Mouse (Mus musculus): Measurements from ENCODE around the gene Cd200r3. TPM values are rescaled to one million over a fixed set of nuclear protein-coding genes. Genes with fewer than 3 reads are reported as not detected.

Cd200r3 gene
- polyA plus RNA-seq (2014; fragmentation: Nextera tagmentation; extraction: Ambion mirVana), result not detected in 2 replicates

- WGBS, result 86% methylated on average over 3 of the region's 3 CpGs
- Histone ChIP-seq H3K4me2 (ENCODE audit: low read length) (no peak within 1 kb of the TSS), H3K9ac (ENCODE audit: low read length) (no peak within 1 kb of the TSS), H3K9me3 (replicated peaks; ENCODE audit: control insufficient read depth, low read length) (no peaks in the 10 kb centered on the region), H3K27ac (ENCODE audit: low read depth, low read length) (no peak within 1 kb of the TSS), H3K27me3 (replicated peaks; ENCODE audit: control insufficient read depth, insufficient read depth, low read length) (no peaks in the 10 kb centered on the region), H3K4me3 (ENCODE audit: low read depth, low read length) (no peak within 1 kb of the TSS), H3K4me1 (ENCODE audit: control insufficient read depth, insufficient read depth, low read length) (no peaks in the 10 kb centered on the region), H3K36me3 (ENCODE audit: control insufficient read depth, insufficient read depth, low read length) (no peaks in the 10 kb centered on the region)
- DNase-seq (ENCODE audit: low spot score) (no peak), ATAC-seq (no peak)
These were observed at the start of gene Cd200r3 for GRCm38 (mm10) chr16:44943468-44943867. Gene Cd200r3, plus strand, starts transcription at chr16:44943678.

DNA sequence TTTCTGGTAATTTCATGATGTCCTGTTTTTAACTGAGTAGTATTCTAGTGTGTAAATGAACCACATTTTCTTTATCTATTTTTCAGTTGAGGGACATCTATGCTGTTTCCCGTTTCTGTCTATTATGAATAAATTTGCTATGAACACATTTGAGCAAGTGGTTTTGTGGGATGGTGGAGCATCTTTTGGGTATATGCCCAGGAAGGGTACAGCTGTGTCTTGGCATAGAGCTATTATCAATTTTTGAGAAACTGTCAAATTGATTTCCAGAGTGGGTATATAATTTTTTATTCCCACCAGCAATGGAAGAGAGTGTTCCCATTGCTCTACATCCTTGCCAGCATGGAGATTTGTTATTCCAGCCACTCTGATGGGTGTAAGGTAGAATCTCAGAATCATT is 11.5 kb upstream of the Cd200r3 start:
- Histone ChIP-seq H3K9me3 (replicated peaks; ENCODE audit: control insufficient read depth, low read length) (no peaks in the 10 kb centered on the region), H3K27me3 (replicated peaks; ENCODE audit: control insufficient read depth, insufficient read depth, low read length) (no peaks in the 10 kb centered on the region), H3K27ac (ENCODE audit: low read depth, low read length) (no peak overlapping the region), H3K36me3 (ENCODE audit: control insufficient read depth, insufficient read depth, low read length) (no peaks in the 10 kb centered on the region), H3K4me3 (ENCODE audit: low read depth, low read length) (no peak overlapping the region), H3K4me2 (ENCODE audit: low read length) (no peak overlapping the region), H3K4me1 (ENCODE audit: control insufficient read depth, insufficient read depth, low read length) (no peaks in the 10 kb centered on the region), H3K9ac (ENCODE audit: low read length) (no peak overlapping the region)
- ATAC-seq, result no peak
- WGBS, result 86% methylated on average over 1 of the region's 1 CpGs
- DNase-seq (ENCODE audit: low spot score), result no peak

- Histone ChIP-seq H3K9ac (ENCODE audit: low read length) (no peak overlapping the region), H3K4me2 (ENCODE audit: low read length) (no peak overlapping the region), H3K9me3 (replicated peaks; ENCODE audit: control insufficient read depth, low read length) (no peaks in the 10 kb centered on the region), H3K27ac (ENCODE audit: low read depth, low read length) (no peak overlapping the region), H3K27me3 (replicated peaks; ENCODE audit: control insufficient read depth, insufficient read depth, low read length) (no peaks in the 10 kb centered on the region), H3K36me3 (ENCODE audit: control insufficient read depth, insufficient read depth, low read length) (no peaks in the 10 kb centered on the region), H3K4me1 (ENCODE audit: control insufficient read depth, insufficient read depth, low read length) (no peaks in the 10 kb centered on the region), H3K4me3 (ENCODE audit: low read depth, low read length) (no peak overlapping the region)
- WGBS, result 82% methylated on average over 4 of the region's 4 CpGs
- ATAC-seq (no peak), DNase-seq (ENCODE audit: low spot score) (no peak)
These were observed 8.1 kb downstream of the Cd200r3 start for GRCm38 (mm10) chr16:44951360-44952114.

GRCm38 (mm10) chr16:44962296-44962695 is 18.8 kb downstream of the Cd200r3 start:
- DNase-seq (ENCODE audit: low spot score) (no peak), ATAC-seq (no peak)
- no peaks in the 10 kb centered on the region for H3K27me3 ChIP-seq (replicated peaks; ENCODE audit: control insufficient read depth, insufficient read depth, low read length)
- no peaks in the 10 kb centered on the region for H3K36me3 ChIP-seq (ENCODE audit: control insufficient read depth, insufficient read depth, low read length)
- H3K4me1 ChIP-seq (ENCODE audit: control insufficient read depth, insufficient read depth, low read length), result no peaks in the 10 kb centered on the region
- no peak overlapping the region for H3K4me2 ChIP-seq (ENCODE audit: low read length)
- H3K9ac ChIP-seq (ENCODE audit: low read length), result no peak overlapping the region
- H3K27ac ChIP-seq (ENCODE audit: low read depth, low read length), result no peak overlapping the region
- H3K9me3 ChIP-seq (replicated peaks; ENCODE audit: control insufficient read depth, low read length), result no peaks in the 10 kb centered on the region
- H3K4me3 ChIP-seq (ENCODE audit: low read depth, low read length), result no peak overlapping the region
- WGBS, result 95% methylated on average over 2 of the region's 2 CpGs

DNA sequence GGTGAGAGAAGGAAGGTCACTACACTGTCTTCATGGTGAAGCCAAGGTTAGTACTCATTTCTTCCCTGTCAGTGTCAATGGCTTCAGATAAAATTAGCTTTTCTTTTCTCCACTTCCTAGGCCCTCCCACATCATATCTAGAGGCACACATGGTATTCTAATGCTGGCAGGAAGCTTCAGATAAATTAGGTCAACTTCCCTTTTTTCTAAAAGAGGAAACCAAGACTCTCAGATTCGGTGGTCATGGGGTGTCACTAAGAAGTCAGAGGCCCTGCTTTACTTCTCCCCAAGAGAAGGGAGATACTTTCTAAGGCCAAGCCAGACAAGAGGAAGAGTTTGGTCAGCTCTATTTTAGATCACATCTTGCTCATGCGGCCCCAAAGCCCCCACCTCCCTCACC is 19.3 kb downstream of the Cd200r3 start:
- no peaks in the 10 kb centered on the region for H3K9me3 ChIP-seq (replicated peaks; ENCODE audit: control insufficient read depth, low read length)
- H3K4me3 ChIP-seq (ENCODE audit: low read depth, low read length), result no peak overlapping the region
- DNase-seq (ENCODE audit: low spot score) (no peak), ATAC-seq (no peak)
- no peaks in the 10 kb centered on the region for H3K36me3 ChIP-seq (ENCODE audit: control insufficient read depth, insufficient read depth, low read length)
- WGBS, result 85% methylated on average over 2 of the region's 2 CpGs
- no peak overlapping the region for H3K27ac ChIP-seq (ENCODE audit: low read depth, low read length)
- no peaks in the 10 kb centered on the region for H3K27me3 ChIP-seq (replicated peaks; ENCODE audit: control insufficient read depth, insufficient read depth, low read length)
- H3K4me2 ChIP-seq (ENCODE audit: low read length), result no peak overlapping the region
- no peak overlapping the region for H3K9ac ChIP-seq (ENCODE audit: low read length)
- H3K4me1 ChIP-seq (ENCODE audit: control insufficient read depth, insufficient read depth, low read length), result no peaks in the 10 kb centered on the region

DNA sequence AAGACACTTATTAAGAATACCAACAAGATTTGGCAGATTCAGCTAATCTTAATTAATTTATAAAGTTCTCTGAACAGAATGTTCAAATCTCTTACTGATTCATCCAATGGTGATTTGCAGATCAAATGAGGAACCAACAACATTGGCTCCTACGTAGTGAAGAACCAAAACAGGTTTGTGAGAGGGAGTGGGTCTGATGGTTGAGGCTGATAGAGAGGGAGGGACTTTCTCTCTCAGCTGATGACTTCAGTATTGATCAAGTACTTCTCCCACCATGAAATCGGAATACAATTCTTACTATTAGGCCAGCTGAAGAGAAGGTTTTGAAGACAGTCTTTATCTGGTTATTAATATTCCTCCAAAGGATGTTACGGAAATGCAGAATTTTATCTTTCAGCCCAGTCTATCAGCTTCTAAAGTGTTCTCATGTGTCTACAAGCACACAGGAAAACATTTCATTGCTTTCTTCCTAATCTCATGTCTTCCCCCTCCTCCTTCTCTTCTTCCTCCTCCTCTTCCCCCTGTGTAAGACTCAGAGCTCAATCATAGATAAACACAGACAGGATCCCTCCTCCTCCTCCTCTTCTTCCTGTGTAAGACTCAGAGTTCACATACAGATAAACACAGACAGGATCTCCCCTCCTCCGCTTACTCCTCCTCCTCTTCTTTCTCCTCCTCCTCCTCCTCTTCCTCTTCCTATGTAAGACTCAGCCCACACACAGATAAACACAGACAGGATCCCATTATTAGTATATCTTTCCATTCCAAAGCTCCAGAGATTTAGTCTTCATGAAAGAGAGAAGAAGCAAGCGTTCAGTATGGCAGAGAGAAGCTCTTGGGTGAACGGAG is 21.3 kb downstream of the Cd200r3 start:
- H3K9ac ChIP-seq (ENCODE audit: low read length), result no peak overlapping the region
- no peaks in the 10 kb centered on the region for H3K27me3 ChIP-seq (replicated peaks; ENCODE audit: control insufficient read depth, insufficient read depth, low read length)
- no peaks in the 10 kb centered on the region for H3K36me3 ChIP-seq (ENCODE audit: control insufficient read depth, insufficient read depth, low read length)
- no peak overlapping the region for H3K4me2 ChIP-seq (ENCODE audit: low read length)
- H3K9me3 ChIP-seq (replicated peaks; ENCODE audit: control insufficient read depth, low read length), result no peaks in the 10 kb centered on the region
- H3K27ac ChIP-seq (ENCODE audit: low read depth, low read length), result no peak overlapping the region
- no peak for ATAC-seq
- no peak overlapping the region for H3K4me3 ChIP-seq (ENCODE audit: low read depth, low read length)
- no peak for DNase-seq (ENCODE audit: low spot score)
- 92% methylated on average over 6 of the region's 6 CpGs for WGBS
- no peaks in the 10 kb centered on the region for H3K4me1 ChIP-seq (ENCODE audit: control insufficient read depth, insufficient read depth, low read length)

DNA sequence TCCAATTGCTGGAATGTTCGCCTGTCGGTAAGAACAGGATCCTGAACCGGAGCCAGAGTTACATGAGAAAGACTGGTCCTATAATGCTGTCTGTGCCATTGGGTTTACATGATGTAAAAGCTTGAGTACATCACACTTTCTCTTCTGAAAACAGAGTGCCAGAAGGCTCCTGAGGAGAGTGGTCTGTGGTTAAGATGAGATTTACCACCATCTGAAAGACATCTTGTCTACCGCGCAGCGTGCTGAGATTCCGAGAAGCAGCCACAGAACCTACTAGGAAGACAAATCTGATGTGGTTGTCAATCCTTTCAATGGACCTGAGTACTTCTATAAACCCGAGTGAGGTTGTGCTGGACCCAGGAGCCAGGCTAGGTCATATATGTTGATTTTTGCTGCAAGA is 21.9 kb downstream of the Cd200r3 start:
- 93% methylated on average over 8 of the region's 8 CpGs for WGBS
- no peak overlapping the region for H3K9ac ChIP-seq (ENCODE audit: low read length)

GRCm38 (mm10) chr16:44965890-44966289 is 22.4 kb downstream of the Cd200r3 start:
- WGBS, result 81% methylated on average over 3 of the region's 3 CpGs
- no peaks in the 10 kb centered on the region for H3K36me3 ChIP-seq (ENCODE audit: control insufficient read depth, insufficient read depth, low read length)
- no peak overlapping the region for H3K9ac ChIP-seq (ENCODE audit: low read length)
- DNase-seq (ENCODE audit: low spot score) (no peak), ATAC-seq (no peak)
- H3K4me3 ChIP-seq (ENCODE audit: low read depth, low read length), result no peak overlapping the region
- no peaks in the 10 kb centered on the region for H3K9me3 ChIP-seq (replicated peaks; ENCODE audit: control insufficient read depth, low read length)
- no peaks in the 10 kb centered on the region for H3K27me3 ChIP-seq (replicated peaks; ENCODE audit: control insufficient read depth, insufficient read depth, low read length)
- H3K4me1 ChIP-seq (ENCODE audit: control insufficient read depth, insufficient read depth, low read length), result no peaks in the 10 kb centered on the region
- no peak overlapping the region for H3K4me2 ChIP-seq (ENCODE audit: low read length)
- H3K27ac ChIP-seq (ENCODE audit: low read depth, low read length), result no peak overlapping the region

More for the DNA sequence above, 21.9 kb downstream of the Cd200r3 start:
- Histone ChIP-seq H3K4me3 (ENCODE audit: low read depth, low read length) (no peak overlapping the region), H3K27ac (ENCODE audit: low read depth, low read length) (no peak overlapping the region), H3K4me1 (ENCODE audit: control insufficient read depth, insufficient read depth, low read length) (no peaks in the 10 kb centered on the region), H3K9me3 (replicated peaks; ENCODE audit: control insufficient read depth, low read length) (no peaks in the 10 kb centered on the region), H3K36me3 (ENCODE audit: control insufficient read depth, insufficient read depth, low read length) (no peaks in the 10 kb centered on the region), H3K4me2 (ENCODE audit: low read length) (no peak overlapping the region), H3K27me3 (replicated peaks; ENCODE audit: control insufficient read depth, insufficient read depth, low read length) (no peaks in the 10 kb centered on the region)
- DNase-seq (ENCODE audit: low spot score) (no peak), ATAC-seq (no peak)

- H3K27me3 ChIP-seq (replicated peaks; ENCODE audit: control insufficient read depth, insufficient read depth, low read length), result no peaks in the 10 kb centered on the region
- H3K4me1 ChIP-seq (ENCODE audit: control insufficient read depth, insufficient read depth, low read length), result no peaks in the 10 kb centered on the region
- H3K9ac ChIP-seq (ENCODE audit: low read length), result no peak overlapping the region
- DNase-seq (ENCODE audit: low spot score) (no peak), ATAC-seq (no peak)
- no peaks in the 10 kb centered on the region for H3K36me3 ChIP-seq (ENCODE audit: control insufficient read depth, insufficient read depth, low read length)
- no peak overlapping the region for H3K27ac ChIP-seq (ENCODE audit: low read depth, low read length)
- H3K4me2 ChIP-seq (ENCODE audit: low read length), result no peak overlapping the region
- WGBS, result 85% methylated on average over 4 of the region's 4 CpGs
- H3K9me3 ChIP-seq (replicated peaks; ENCODE audit: control insufficient read depth, low read length), result no peaks in the 10 kb centered on the region
- no peak overlapping the region for H3K4me3 ChIP-seq (ENCODE audit: low read depth, low read length)
These were observed 23.4 kb downstream of the Cd200r3 start for GRCm38 (mm10) chr16:44966891-44967290.

All from forebrain, embryonic 14.5 days (tissue).